Mouse (Mus musculus) ES-Bruce4 (cell line): ENCODE measurements around the gene Fgf11. TPM values are rescaled to one million over a fixed set of nuclear protein-coding genes. Genes with fewer than 3 reads are reported as not detected.

Experiments used
- H3K27ac ChIP-seq: 2 replicates; pipeline ENCODE4 v1.5.1; 2012; ENCODE audit warnings: low read length, inconsistent platforms; ENCODE audit not compliant: insufficient read depth
- H3K27me3 ChIP-seq: 2 replicates; pipeline ENCODE4 v1.6.1; 2012; ENCODE audit warnings: mild to moderate bottlenecking, low read length, inconsistent platforms; ENCODE audit not compliant: control insufficient read depth, poor library complexity, insufficient read depth, severe bottlenecking
- H3K36me3 ChIP-seq: 2 replicates; pipeline ENCODE4 v1.6.1; 2012; ENCODE audit warnings: inconsistent platforms, mild to moderate bottlenecking, low read length, moderate library complexity; ENCODE audit not compliant: control insufficient read depth, poor library complexity, insufficient read depth, severe bottlenecking
- H3K4me1 ChIP-seq: one replicate; pipeline ENCODE4 v1.8.1; 2011; ENCODE audit warnings: low read length; ENCODE audit not compliant: control insufficient read depth, insufficient read depth
- H3K4me3 ChIP-seq: 2 replicates; pipeline ENCODE4 v1.5.1; 2011; ENCODE audit warnings: low read depth, mild to moderate bottlenecking, low read length
- H3K9ac ChIP-seq: 2 replicates; pipeline ENCODE4 v1.6.1; 2012; ENCODE audit warnings: low read depth, mild to moderate bottlenecking, inconsistent platforms; ENCODE audit not compliant: poor library complexity, severe bottlenecking
- H3K9me3 ChIP-seq: replicated peaks from 2 replicates; pipeline ENCODE4 v1.6.1; 2012; ENCODE audit warnings: mild to moderate bottlenecking, low read length, inconsistent platforms; ENCODE audit not compliant: control insufficient read depth, poor library complexity, insufficient read depth, severe bottlenecking
- CTCF ChIP-seq: IDR thresholded peaks from one replicate; pipeline ENCODE4 v1.8.1; 2011; ENCODE audit warnings: low read depth, low read length
- EP300 ChIP-seq: IDR thresholded peaks from 2 replicates; pipeline ENCODE4 v1.6.1; 2011; ENCODE audit warnings: low read depth, low read length; ENCODE audit not compliant: insufficient read depth
- POLR2A ChIP-seq: IDR thresholded peaks from one replicate; pipeline ENCODE4 v1.8.1; 2011; ENCODE audit warnings: low read length; ENCODE audit not compliant: insufficient read depth
- polyA plus RNA-seq: library from polyadenylated mRNA; stranded (reverse); fragments of >200 nt; gene quantifications from 2 replicates; pipeline ENCODE4 v1.2.4, GENCODE M21; 2011; ENCODE audit warnings: low read depth; ENCODE audit not compliant: missing spikeins, insufficient read depth, insufficient read length

The Fgf11 gene
- polyA plus RNA-seq, 1 experiment, result 2.5 TPM

DNA sequence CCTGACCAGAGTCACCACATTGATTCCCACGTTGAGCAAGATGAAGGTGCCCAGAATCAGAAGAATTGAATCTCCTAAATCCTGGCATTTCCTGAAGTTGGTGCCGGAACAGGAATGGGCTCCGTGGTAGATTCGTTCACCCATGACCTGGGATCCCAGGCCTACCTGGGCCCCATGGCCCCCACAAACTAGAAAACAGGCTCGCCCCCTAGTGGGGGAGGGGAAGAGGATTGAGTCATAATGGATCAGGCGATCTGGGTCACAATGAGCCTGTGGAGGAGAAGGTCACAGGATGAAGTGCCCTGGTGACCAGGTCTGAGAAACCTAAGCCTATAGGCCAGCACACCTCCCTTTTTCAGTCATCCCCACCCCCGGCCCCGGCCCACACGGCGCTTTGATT is 13.5 kb upstream of the Fgf11 start, which contains the start of gene Gm39566:
Gm39566 (minus strand) TSS at position 144 of the 400 bp plus-strand sequence.
- no peaks in the 10 kb centered on the region for H3K4me1 ChIP-seq
- TF ChIP-seq CTCF (peak; percentile 41), POLR2A (no peak)
- no peak within 1 kb of the TSS for H3K9ac ChIP-seq
- no peaks in the 10 kb centered on the region for H3K36me3 ChIP-seq
- no peak within 1 kb of the TSS for H3K27ac ChIP-seq
- no peaks in the 10 kb centered on the region for H3K27me3 ChIP-seq
- no peak within 1 kb of the TSS for H3K4me3 ChIP-seq
- H3K9me3 ChIP-seq, result no peaks in the 10 kb centered on the region

DNA sequence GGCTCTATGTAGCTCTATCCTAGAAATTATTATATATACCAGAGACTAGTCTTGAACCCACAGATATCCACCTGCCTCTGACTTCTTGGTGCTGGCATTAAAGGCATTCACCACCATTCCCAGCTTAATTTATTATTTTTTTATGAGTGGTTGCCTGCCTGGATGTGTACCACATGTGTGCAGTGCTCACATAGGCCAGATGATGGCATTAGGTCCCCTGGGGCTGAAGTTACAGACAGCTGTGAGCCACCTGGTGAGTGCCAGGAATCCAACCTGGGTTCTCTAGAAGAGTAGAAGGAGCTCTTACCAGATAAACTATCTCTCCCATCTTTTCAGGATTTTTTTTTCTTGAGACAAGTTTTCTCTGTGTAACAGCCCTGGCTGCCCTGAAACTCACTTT is 8.6 kb upstream of the Fgf11 start:
- TF ChIP-seq CTCF (no peak), EP300 (no peak), POLR2A (no peak)
- no peak overlapping the region for H3K4me3 ChIP-seq
- no peak overlapping the region for H3K27ac ChIP-seq
- H3K9me3 ChIP-seq, result no peaks in the 10 kb centered on the region
- H3K9ac ChIP-seq, result no peak overlapping the region
- no peaks in the 10 kb centered on the region for H3K27me3 ChIP-seq
- no peaks in the 10 kb centered on the region for H3K4me1 ChIP-seq
- H3K36me3 ChIP-seq, result no peaks in the 10 kb centered on the region

DNA sequence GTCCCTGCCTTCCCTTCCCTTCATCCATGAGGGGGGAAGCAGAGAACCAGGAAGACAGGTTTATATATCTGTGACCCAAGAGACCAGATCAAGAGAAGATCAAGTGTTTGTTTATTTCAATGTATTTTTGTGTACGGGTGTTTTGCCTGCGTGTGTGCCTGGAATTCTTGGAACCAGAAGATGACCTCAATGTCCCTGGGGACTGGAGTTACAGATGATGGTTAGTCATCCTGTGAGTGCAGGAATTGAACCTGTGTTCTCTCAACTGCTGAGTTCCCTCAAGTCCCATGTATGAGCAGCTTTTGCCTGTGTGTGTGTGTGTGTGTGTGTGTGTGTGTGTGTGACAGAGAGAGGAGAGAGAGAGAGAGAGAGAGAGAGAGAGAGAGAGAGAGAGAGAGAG is 6.0 kb upstream of the Fgf11 start:
- Histone ChIP-seq H3K27ac (no peak overlapping the region), H3K9ac (no peak overlapping the region), H3K9me3 (no peaks in the 10 kb centered on the region), H3K4me1 (no peaks in the 10 kb centered on the region), H3K27me3 (no peaks in the 10 kb centered on the region), H3K4me3 (no peak overlapping the region), H3K36me3 (no peaks in the 10 kb centered on the region)
- no peak for TF ChIP-seq POLR2A
- TF ChIP-seq EP300, result no peak
- TF ChIP-seq CTCF, result no peak

DNA sequence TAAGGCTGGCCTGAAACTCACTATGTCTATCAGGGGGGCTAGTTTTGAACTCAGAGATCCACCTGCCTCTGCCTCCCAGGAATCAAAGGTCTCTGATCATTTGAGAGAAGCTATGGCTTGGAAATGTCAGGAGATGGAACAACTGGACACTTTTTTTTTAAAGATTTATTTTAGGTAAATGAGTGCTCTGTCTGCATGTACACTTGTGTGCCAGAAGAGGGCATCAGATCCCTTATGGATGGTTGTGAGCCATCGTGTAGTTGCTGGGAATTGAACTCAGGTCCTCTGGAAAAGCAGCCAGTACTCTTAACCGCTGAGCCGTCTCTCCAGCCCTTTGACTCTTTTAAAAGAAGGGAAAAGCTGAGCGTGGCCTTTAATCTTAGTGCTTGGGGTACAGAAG is 4.7 kb upstream of the Fgf11 start:
- Histone ChIP-seq H3K9ac (no peak overlapping the region), H3K4me1 (no peaks in the 10 kb centered on the region), H3K4me3 (no peak overlapping the region), H3K9me3 (no peaks in the 10 kb centered on the region), H3K36me3 (no peaks in the 10 kb centered on the region), H3K27me3 (peaks cover 11% of the 10 kb centered on the region), H3K27ac (no peak overlapping the region)
- TF ChIP-seq CTCF (no peak), EP300 (no peak), POLR2A (no peak)

DNA sequence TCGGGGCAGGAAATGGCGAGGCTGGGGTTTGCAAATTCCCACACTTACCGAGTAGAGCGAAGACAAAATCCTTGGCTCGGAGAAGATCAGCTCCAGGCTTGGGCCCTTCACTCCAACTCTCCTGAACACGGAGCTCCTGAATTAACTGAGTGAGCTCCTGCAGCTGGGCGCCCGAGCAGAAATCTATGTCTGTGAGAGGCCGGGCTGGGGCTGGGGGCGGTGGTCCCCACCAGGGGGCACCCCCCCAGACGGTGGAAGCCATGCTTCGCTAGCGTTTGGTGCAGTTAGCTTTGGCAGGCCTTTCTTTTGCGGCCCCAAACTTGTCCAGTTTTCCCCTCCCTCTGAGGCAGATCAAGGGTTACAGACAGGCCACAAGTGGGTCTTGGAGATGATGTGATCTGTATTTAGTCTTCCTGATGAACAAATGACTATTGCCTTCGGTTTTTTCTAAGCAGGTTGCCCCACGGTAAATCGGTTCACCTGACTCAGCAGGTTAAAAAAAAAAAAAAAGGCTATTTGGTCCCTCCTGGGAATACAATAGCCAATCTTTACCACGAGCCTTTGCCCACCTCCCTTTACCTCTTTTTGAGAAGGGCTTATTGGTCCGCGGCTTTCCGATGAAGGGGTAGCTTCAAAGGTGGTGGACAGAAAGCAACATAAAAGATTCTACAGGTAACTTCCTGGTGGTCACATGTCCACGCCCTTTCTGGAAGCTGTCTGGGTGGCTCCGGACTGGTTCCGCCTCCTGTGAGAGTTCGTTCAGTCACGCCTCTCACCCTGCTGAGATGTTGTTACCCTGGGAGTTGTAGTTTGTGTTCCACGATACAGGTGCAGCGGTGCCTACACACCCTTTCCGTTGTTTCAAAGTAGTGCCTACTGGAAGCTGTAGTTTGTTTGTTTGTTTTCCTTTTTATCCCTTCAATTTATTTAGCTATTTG is 3.6 kb upstream of the Fgf11 start, which contains the start of gene Tmem102:
Tmem102 (minus strand) TSS at position 653 of the 938 bp plus-strand sequence.
- H3K4me3 ChIP-seq, result peak within 1 kb of the TSS; percentile 76
- no peaks in the 10 kb centered on the region for H3K9me3 ChIP-seq
- H3K27me3 ChIP-seq, result peaks cover 12% of the 10 kb centered on the region
- TF ChIP-seq POLR2A, result peak; percentile 28
- TF ChIP-seq CTCF, result no peak
- no peaks in the 10 kb centered on the region for H3K4me1 ChIP-seq
- H3K27ac ChIP-seq, result peak within 1 kb of the TSS; percentile 9; the same call in 1 of the 2 replicates
- no peaks in the 10 kb centered on the region for H3K36me3 ChIP-seq
- peak within 1 kb of the TSS; percentile 90 for H3K9ac ChIP-seq

DNA sequence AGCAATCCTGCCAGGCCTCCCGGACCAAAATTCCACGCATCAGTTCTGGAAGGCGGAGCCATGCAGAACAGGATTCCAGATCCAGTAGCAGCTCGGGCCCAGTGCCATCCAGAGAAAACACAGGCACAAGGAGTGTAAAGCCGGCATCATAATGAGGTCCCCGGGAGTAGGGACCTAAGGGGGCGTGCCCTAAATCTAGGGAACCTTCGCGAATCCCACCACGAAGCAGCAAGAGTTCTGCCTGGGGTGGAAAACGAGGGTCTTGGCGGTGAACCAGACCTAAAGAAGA is 2.9 kb upstream of the Fgf11 start:
- H3K9ac ChIP-seq, result peak overlapping the region; percentile 90

More for the DNA sequence above, 2.9 kb upstream of the Fgf11 start:
- Histone ChIP-seq H3K4me1 (no peaks in the 10 kb centered on the region), H3K9me3 (no peaks in the 10 kb centered on the region), H3K36me3 (no peaks in the 10 kb centered on the region), H3K4me3 (peak overlapping the region; percentile 76), H3K27me3 (peaks cover 12% of the 10 kb centered on the region), H3K27ac (no peak overlapping the region)
- TF ChIP-seq POLR2A (no peak), EP300 (no peak), CTCF (no peak)
